Mouse (Mus musculus) lung, postnatal 0 days (tissue): ENCODE results near the gene Nit1.

ENCODE experiments used
- CTCF ChIP-seq: IDR thresholded peaks from 2 replicates; pipeline ENCODE4 v1.5.1; 2016; ENCODE audit warnings: antibody characterized with exemption, mild to moderate bottlenecking
- EP300 ChIP-seq: IDR thresholded peaks from 2 replicates; pipeline ENCODE4 v1.6.1; 2016; ENCODE audit warnings: antibody characterized with exemption, mild to moderate bottlenecking, control low read depth

DNA sequence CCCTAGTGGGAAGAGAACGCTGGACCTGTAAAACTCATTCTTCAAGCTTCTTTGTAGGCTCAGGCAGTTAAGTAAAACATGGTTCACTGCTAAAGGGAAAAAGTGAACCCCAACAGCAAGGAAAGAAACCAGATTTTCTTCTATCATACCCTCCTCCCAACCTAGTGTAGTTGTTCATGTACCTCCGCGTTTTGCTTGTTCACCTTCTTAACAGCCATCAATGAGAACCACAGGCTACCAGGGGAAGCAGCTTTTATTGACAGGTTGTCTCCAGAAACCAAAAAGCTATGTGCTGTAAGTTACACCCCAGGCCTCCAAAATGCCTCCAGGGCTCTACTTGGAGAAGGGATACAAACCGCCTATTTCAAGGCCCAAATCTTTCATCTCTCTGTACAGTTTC, 57.1 kb downstream of the Nit1 start:
- no peak for TF ChIP-seq CTCF
- TF ChIP-seq EP300 = no peak
